ENCODE assay signal across 8 mouse cellular contexts in the genomic region with DNA sequence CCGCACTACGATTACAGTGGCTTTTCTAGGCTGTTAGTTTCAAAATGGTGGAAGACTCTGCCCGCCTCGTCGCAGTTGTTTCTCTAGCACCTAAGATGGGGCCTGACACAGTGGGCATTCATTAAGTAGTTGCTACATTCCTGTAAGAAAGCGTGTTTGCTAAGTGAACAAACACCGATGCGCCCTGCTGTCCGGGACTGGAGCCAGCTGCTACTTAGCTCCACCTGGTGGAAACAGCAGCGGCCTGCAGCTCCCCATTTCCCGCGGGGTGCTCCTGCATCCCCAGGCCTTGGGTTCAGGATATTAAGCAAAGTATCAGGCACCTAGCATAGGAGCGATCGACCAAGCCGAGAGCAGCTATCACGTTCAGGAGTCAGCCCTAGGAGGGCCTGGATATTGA. TPM values are rescaled to one million over a fixed set of nuclear protein-coding genes. Genes with fewer than 3 reads are reported as not detected.
A peak's percentile ranks its signal among the peaks of the same experiment; 100 is the strongest.
DNase-seq lines count a peak whose midpoint lies in the region; ATAC-seq lines count a peak whose summit lies in the region.

No protein-coding gene starts in this region.

- DNase-seq in R1 (ENCODE audit: low read depth, low spot score) = peak; percentile 91
- DNase-seq in cerebellum, adult 9-11 months = peak; percentile 82
- DNase-seq in frontal cortex, postnatal 14 days (ENCODE audit: low spot score in 2 of 2) = peak; percentile 55 to 60
- peak; percentile 45 for DNase-seq in left cerebral cortex, adult 11 months (ENCODE audit: low spot score)
- peak; percentile 81 to 87 for DNase-seq in lung, postnatal 4 days
- DNase-seq in retina, postnatal 7 days (ENCODE audit: low read depth, low spot score) = peak; percentile 53
- DNase-seq in urinary bladder, adult 2 months (ENCODE audit: low spot score) = peak; percentile 52

- ATAC-seq in hindbrain, embryonic 12.5 days (ENCODE audit: low FRiP score) = no peak

- WGBS in hindbrain, embryonic 12.5 days = 9% methylated on average over 16 of the region's 16 CpGs

- peaks cover 20% of the 10 kb centered on the region for H3K4me1 ChIP-seq in hindbrain, embryonic 12.5 days

- no peak overlapping the region for H3K9ac ChIP-seq in hindbrain, embryonic 12.5 days

- H3K4me2 ChIP-seq in hindbrain, embryonic 12.5 days (replicated peaks) = peak overlapping the region; percentile 45

- no peaks in the 10 kb centered on the region for H3K9me3 ChIP-seq in hindbrain, embryonic 12.5 days (replicated peaks)

- H3K27ac ChIP-seq in hindbrain, embryonic 12.5 days = no peak overlapping the region

- peak overlapping the region; percentile 11; the same call in 1 of the 2 replicates for H3K4me3 ChIP-seq in hindbrain, embryonic 12.5 days

- H3K27me3 ChIP-seq in hindbrain, embryonic 12.5 days = no peaks in the 10 kb centered on the region; the same call in 1 of the 2 replicates

- H3K36me3 ChIP-seq in hindbrain, embryonic 12.5 days = peaks cover 9% of the 10 kb centered on the region

RNA-seq across cellular contexts. Expression of gene Dazap2, which starts 1.6 kb away (rescaled TPM):
- 168 and 176 TPM in 2 replicates for polyA plus RNA-seq in hindbrain, embryonic 12.5 days (2016; fragmentation: Nextera tagmentation; extraction: Ambion mirVana)
- 255 and 281 TPM in 2 replicates for polyA plus RNA-seq in urinary bladder, adult 2 months (2012; rRNA removed)

RNA-seq across cellular contexts. Expression of gene Pou6f1, which starts 13.8 kb away (rescaled TPM):
- 28.9 and 38.6 TPM in 2 replicates for polyA plus RNA-seq in hindbrain, embryonic 12.5 days (2016; fragmentation: Nextera tagmentation; extraction: Ambion mirVana)
- polyA plus RNA-seq in urinary bladder, adult 2 months (2012; rRNA removed) = 14.4 and 23.0 TPM in 2 replicates

RNA-seq across cellular contexts. Expression of gene Smagp, which starts 23.2 kb away (rescaled TPM):
- polyA plus RNA-seq in hindbrain, embryonic 12.5 days (2016; fragmentation: Nextera tagmentation; extraction: Ambion mirVana) = 5.0 and 5.6 TPM in 2 replicates
- polyA plus RNA-seq in urinary bladder, adult 2 months (2012; rRNA removed) = 65.7 and 67.6 TPM in 2 replicates

RNA-seq across cellular contexts. Expression of gene Bin2, which starts 55.8 kb away (rescaled TPM):
- polyA plus RNA-seq in hindbrain, embryonic 12.5 days (2016; fragmentation: Nextera tagmentation; extraction: Ambion mirVana) = 3.0 and 3.4 TPM in 2 replicates
- polyA plus RNA-seq in urinary bladder, adult 2 months (2012; rRNA removed) = 6.5 and 6.6 TPM in 2 replicates

Comparison
In these comparisons a context has a peak if more than half of its experiments do, and no peak if none do; other contexts are left out.
1. RNA of gene Smagp, which starts 23.2 kb away (polyA plus RNA-seq): 65.7 to 67.6 TPM in urinary bladder, adult 2 months; 5.0 to 5.6 TPM in hindbrain, embryonic 12.5 days; every median in the first group is over 10 times any median in the second.
2. Peak in every context shown above with its lines, with median percentiles within 50 percentile points of each other: DNase-seq.